Mouse (Mus musculus): Measurements from ENCODE around the gene Cyth3. TPM values are rescaled to one million over a fixed set of nuclear protein-coding genes. Genes with fewer than 3 reads are reported as not detected.

The Cyth3 gene
- 139 and 144 TPM in 2 replicates for total RNA-seq (2021)
- long read RNA-seq, experiment 1, transcript Cyth3-202 (13 exons, 3,738 nt), result major isoform, 170 of 241 reads
- long read RNA-seq, experiment 1, partial matches to known transcripts, result 54 of 241 reads
- long read RNA-seq, experiment 1, other reads (novel, unspliced or antisense), result 17 of 241 reads
- long read RNA-seq, experiment 2, transcript Cyth3-202 (13 exons, 3,738 nt), result major isoform, 117 of 155 reads
- long read RNA-seq, experiment 2, partial matches to known transcripts, result 30 of 155 reads
- long read RNA-seq, experiment 2, other reads (novel, unspliced or antisense), result 8 of 155 reads

GRCm38 (mm10) chr5:143621893-143622622 is at the start of gene Cyth3:
Cyth3 (plus strand) TSS chr5:143622447.
- peak; percentile 97 for DNase-seq

GRCm38 (mm10) chr5:143573067-143573466 is 49.2 kb upstream of the Cyth3 start:
- no peak for DNase-seq

- DNase-seq, result no peak
Measured at GRCm38 (mm10) chr5:143574261-143575178, 47.7 kb upstream of the Cyth3 start.

GRCm38 (mm10) chr5:143579537-143580203 is 42.6 kb upstream of the Cyth3 start:
- DNase-seq, result peak; percentile 39

GRCm38 (mm10) chr5:143580982-143581381 is 41.3 kb upstream of the Cyth3 start:
- DNase-seq, result peak; percentile 22

GRCm38 (mm10) chr5:143581874-143582273 is 40.4 kb upstream of the Cyth3 start:
- no peak for DNase-seq

- no peak for DNase-seq
Measured at GRCm38 (mm10) chr5:143583081-143583480, 39.2 kb upstream of the Cyth3 start.

GRCm38 (mm10) chr5:143584982-143585381 is 37.3 kb upstream of the Cyth3 start:
- DNase-seq, result no peak

GRCm38 (mm10) chr5:143586386-143586785 is 35.9 kb upstream of the Cyth3 start:
- DNase-seq, result peak; percentile 15

GRCm38 (mm10) chr5:143589108-143589507 is 33.1 kb upstream of the Cyth3 start:
- peak; percentile 45 for DNase-seq

- no peak for DNase-seq
Measured at GRCm38 (mm10) chr5:143592926-143593325, 29.3 kb upstream of the Cyth3 start.

GRCm38 (mm10) chr5:143593563-143594146 is 28.6 kb upstream of the Cyth3 start:
- DNase-seq, result peak; percentile 23

- DNase-seq, result peak; percentile 50
Measured at GRCm38 (mm10) chr5:143594291-143595065, 27.8 kb upstream of the Cyth3 start.

GRCm38 (mm10) chr5:143602051-143602450 is 20.2 kb upstream of the Cyth3 start:
- peak; percentile 75 for DNase-seq

- DNase-seq, result no peak
Measured at GRCm38 (mm10) chr5:143604157-143604774, 18.0 kb upstream of the Cyth3 start.

GRCm38 (mm10) chr5:143606756-143607155 is 15.5 kb upstream of the Cyth3 start:
- no peak for DNase-seq

GRCm38 (mm10) chr5:143608175-143608574 is 14.1 kb upstream of the Cyth3 start:
- no peak for DNase-seq

- DNase-seq, result no peak
Measured at GRCm38 (mm10) chr5:143611954-143612353, 10.3 kb upstream of the Cyth3 start.

- DNase-seq, result peak; percentile 64
Measured at GRCm38 (mm10) chr5:143613265-143613664, 9.0 kb upstream of the Cyth3 start.

- no peak for DNase-seq
Measured at GRCm38 (mm10) chr5:143614519-143614918, 7.7 kb upstream of the Cyth3 start.
